Mouse (Mus musculus) heart, postnatal 25 days (tissue): ENCODE measurements at regions not wholly inside any gene's neighbourhood (a gene's known extent, or its start where the extent isn't known, plus 50 kb on each side); places are given as distances from the start of the nearest gene placed in this dataset.

Experiments used
- DNase-seq: peaks from one replicate; pipeline ENCODE4 v3.0.0; 2022; ENCODE audit warnings: low spot score
- intact Hi-C: fragments of 180-260 bp; cut with DNase I; formaldehyde crosslinking; loops from one replicate; pipeline ENCODE4 v1.15.1; 2025

GRCm38 (mm10) chr4:4925741-4926140 is 132.6 kb upstream of the Impad1 start:
- intact Hi-C loops, result no loop called here
- no peak for DNase-seq

DNA sequence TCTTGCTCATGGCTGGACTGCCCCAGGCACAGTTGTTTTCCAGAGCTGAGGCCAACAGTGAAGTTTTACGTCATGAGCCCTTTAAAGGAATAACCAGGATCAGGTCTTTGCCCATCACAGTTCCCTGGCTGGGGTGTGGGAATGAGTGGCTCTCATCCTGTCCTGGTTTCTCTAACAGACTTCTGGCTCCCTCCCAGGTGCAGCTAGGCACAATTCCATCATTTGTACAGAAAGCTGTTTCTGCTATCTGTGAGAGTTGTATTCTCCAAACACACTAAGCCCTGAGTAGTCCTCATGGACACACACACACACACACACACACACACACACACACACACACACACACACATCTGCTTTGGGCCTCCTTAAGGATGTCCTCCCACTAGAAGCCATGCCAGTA is 127.1 kb upstream of the Impad1 start:
- intact Hi-C loops, result no loop called here
- no peak for DNase-seq

DNA sequence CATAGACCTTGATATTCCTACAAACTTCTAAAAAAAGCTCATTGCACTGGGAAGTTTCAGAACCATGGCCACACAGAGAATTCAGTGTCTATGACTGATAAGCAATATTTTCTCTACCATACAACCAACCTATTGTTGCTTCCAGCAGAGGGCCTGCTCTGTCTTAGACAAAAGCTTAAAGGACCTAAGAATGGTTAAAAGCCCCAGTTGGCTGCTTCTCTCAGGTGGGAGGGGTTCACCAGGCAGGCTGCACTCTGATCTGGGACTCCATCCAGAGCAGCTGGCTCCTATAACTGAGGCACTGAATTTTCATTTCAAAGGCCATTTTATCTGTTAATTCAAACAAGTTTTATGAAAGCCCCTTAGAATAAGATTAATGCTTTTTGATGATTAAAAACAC is 82.1 kb upstream of the Impad1 start:
- DNase-seq, result no peak
- intact Hi-C loops, result no loop called here

DNA sequence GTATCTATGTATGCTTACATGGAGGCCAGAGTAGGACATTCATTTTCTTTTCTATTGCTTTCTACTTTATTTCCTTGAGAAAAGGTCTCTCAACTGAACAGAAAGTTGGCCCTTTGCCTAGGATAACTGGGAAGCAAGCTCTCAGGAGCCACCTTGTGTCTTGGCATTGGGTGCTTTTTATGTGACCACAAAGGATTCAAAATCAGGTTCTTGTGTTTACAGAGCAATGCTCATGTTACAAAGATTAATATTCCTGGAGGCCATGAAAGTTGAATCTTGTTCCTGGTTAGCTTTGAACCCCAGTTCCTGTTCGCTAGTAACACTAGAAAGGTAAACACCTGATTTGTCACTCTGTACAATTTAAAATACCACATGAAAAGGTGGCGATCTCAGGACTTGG is 65.2 kb upstream of the Impad1 start:
- DNase-seq, result no peak
- intact Hi-C loops, result no loop called here
